Mouse (Mus musculus) lung, postnatal 36 days (tissue): Measurements from ENCODE around the gene Cep164.
"Not testable (repeated sequence)": the region's sequence is repeated elsewhere in the genome, so short reads cannot be mapped to it uniquely, and the experiment has no call there.

Experiments
- DNase-seq: peaks from one replicate; pipeline ENCODE4 v3.0.0; 2022; ENCODE audit warnings: mixed read lengths

Cep164 gene

DNA sequence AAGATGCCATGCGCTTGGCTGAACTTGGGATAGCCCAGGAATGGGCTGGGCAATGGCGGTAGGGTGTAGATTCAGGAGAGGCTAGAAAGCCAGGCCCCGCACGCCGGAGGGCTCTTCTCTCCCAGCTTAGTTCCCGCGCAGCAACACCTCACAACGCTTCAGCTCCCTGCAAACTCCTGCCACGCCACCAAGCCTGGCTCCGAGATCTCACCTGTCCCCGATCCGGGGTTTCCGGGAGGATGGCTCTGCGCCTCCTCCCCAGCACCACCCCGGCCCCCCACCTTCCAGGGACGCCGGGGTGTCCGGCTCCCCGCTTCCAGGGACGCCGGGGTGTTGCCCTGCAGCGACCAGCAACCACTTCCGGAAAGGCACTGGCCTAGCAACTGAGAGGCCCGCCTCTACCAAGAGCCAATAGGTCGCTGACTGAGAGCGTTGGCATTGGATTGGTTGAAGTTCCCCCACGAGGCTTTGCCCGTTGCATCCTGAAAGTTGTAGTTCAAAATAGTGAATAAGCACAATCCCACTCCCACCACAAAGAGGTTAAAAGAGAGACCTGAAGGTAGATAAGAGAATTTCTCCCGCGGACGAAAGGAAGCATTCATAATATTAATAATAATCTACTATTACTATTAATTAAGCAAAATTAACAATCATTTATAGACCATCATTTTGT lies at the start of gene Cep164:
Cep164 (minus strand) TSS at position 401 of the 673 bp plus-strand sequence.
- peak; percentile 95 for DNase-seq

DNA sequence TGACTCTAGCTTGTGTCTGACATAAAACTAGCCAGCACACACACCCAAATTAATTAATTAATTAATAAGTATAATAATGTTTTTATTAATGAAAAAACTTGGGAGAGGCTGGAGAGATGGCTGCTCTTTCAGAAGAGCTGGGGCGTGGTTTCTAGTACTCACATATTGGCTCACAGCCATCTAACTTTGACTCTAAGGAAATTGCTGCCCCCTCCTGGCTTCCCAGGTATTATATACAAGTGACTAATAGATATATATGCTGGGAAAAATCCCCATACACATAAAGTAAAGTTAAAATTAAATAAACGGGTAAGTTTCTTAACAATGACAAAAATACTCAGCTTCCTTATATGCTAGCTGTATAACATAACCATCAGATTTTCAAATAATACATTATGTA lies 49.4 kb upstream of the Cep164 start:
- DNase-seq, result peak; percentile 88

DNA sequence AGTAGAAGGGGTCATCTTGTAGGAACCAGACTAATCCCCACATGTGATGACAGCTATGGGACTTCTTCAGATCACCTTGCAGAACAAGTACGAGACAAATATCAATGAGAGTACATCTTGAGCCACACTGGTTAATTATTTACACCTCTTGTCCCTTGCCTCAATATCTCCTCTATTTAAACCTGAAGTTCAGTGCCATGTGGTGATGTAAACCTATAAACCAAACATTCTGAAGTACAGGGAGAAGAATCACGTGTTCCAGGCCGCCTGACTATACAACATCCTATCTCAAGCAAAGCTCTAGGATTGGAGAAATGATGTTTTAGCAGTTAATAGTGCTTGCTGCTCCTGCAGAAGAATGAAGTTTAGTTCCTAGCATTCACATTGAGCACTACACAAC lies 41.8 kb upstream of the Cep164 start:
- no peak for DNase-seq

DNA sequence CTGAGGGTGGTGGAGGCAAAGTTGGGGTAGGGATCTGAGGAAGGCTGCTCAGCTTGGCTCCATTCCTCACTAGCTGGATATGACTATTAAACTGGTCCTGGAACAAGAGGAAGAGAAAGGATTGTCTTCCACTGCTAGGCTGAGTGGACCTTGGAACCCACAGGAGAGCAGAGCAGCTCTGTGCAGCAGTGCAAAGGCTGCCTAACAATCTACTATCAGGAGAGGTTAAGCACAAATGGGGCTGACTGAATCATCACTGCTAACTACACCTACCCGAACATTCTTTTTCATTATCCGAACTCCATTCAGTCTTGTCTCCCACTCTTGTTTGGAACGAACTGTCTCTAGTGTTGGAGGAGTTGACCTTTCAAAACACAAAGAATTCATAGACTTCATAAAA lies 40.7 kb upstream of the Cep164 start:
- DNase-seq, result no peak

DNA sequence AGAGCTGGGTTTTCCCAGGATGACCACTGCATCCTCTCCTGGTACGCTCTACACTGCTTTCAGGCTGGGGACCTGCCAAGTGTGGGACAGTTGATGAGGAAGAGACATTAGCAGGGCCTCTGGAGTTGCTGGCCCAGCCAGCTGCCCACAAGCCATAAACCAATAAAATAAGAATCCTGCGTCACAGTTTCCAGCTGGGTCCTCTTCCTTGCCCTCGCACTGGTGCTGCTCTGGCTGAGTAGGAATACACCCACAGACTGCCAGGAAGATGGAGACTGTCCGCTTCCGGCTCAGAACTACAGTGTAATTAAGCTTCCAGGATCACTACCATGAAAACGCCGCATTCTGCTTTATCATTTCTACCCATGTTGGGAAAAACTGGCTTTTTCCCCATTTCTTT lies 33.3 kb upstream of the Cep164 start:
- DNase-seq, result no peak

DNA sequence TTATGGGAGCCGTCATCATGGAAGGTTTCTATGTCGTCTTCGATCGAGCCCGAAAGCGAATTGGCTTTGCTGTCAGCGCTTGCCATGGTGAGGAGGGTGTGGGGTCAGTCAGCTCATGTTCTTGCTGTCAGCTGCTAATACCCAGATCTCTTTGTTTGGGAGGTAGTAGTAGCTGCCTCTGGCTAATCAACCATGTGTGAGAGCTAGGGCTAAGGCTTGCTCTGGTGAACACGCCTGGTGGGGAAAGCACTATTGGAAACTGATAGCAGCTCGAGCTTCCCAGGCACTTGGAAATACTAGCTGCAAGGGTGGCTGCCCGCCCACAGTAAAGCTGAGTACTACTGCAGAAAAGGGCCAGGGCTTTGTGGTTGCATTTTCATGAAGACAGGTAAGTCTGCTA lies 30.9 kb upstream of the Cep164 start:
- DNase-seq, result no peak

DNA sequence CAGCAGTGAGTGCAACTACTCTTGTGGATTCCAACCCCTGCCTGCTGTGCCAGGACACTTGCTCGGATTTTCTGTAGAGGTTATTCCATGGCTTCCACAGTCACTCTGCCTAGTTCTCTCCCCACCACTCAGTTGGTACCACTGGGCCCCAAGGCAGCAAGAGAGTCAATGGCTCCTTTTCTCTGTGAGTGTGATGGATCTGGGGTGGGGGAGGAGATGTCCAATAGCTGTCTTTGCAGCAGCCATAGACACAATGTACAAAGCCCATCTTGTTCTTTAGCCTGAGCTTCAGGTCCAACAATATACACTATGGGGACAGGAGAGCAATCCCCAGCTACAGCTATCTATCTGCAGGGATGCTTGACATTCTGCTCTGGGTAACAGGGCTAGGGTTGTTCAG lies 25.6 kb upstream of the Cep164 start:
- DNase-seq, result no peak

DNA sequence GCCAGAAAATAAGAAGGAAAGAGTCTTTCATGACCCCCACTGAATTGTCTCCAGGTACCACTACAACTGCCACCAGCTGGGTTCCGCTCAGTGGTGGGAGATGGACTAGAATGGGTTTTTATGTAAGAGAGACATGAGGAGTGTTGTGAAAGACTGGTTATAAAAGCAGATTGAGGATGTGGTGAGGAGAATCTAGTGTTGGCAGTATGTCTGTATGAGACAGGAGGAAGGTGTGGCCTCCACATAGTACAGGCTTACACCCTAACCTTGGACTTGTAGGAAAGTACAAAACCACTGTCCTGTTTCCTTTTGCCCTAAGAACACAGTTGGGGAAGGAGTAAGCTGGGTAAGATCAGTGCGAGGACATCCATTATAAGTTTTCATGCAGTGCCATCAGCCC lies 25.2 kb upstream of the Cep164 start:
- DNase-seq, result no peak

DNA sequence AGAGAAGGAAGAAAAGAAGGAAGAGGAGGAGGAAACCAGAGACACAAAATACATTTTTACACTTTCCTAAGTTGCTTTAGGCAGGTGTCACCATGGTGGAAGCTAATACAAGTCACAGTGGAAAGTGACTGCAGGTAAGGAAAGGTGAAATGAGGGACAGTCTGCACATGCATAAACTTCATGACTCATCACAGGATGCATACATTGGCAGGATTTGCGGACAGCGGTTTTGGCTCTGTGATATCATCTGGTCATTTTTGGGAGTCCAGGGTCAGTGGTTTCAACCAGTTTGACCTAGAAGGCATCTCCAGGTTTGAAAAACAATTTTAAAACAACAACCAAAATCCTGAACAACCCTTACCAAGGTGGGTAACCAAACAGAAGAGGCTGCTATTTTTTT lies 23.3 kb upstream of the Cep164 start:
- DNase-seq, result no peak

DNA sequence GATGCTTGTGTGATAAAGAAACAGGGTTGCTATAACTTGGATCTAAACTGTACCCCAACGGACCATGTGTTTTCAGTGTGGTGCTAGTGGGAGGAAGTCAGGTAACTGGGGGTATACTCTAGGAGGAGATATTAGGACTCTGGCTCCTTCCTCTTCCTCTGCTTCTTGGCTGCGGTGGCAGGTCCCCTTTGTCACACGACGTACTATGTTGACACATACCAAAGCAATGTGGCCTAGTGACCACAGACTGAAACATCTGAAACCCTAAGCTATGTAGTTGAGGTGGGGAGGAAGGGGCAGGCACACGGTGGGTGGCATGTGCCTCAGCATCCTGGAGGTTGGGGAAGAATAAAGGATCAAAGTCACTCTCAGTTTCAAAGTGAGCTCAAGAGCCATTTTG lies 22.8 kb upstream of the Cep164 start:
- DNase-seq, result no peak

DNA sequence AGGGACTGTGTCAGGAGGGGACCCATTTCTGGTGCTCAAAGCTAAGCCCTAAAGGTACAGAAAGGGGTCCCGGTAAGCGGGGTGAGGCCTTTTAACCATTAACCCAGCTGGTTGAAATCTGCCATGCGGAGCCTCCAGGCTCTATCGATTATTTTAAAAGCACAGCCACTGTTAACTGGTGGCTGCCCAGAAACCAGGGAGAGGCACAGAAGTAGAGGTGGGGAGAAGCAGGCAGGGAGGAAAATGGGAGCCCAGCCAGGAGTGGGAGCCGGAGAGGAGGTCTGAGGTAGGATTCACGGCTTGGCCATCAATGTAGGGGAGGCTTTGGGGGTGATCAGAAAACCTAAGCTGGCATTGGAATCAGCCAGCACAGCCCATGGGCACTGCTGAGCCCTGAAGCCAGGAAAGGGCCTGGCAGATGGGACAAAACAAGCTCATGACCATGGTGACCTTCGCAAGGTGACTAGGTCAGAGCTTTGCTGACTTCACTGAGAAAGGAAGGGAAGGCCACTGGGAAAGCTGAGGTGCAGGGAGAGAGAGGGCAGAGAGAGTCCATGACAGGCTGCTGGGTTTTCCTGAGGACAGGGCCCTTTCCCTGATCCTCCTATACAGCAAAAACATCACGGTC lies 22.2 kb upstream of the Cep164 start:
- DNase-seq, result no peak

DNA sequence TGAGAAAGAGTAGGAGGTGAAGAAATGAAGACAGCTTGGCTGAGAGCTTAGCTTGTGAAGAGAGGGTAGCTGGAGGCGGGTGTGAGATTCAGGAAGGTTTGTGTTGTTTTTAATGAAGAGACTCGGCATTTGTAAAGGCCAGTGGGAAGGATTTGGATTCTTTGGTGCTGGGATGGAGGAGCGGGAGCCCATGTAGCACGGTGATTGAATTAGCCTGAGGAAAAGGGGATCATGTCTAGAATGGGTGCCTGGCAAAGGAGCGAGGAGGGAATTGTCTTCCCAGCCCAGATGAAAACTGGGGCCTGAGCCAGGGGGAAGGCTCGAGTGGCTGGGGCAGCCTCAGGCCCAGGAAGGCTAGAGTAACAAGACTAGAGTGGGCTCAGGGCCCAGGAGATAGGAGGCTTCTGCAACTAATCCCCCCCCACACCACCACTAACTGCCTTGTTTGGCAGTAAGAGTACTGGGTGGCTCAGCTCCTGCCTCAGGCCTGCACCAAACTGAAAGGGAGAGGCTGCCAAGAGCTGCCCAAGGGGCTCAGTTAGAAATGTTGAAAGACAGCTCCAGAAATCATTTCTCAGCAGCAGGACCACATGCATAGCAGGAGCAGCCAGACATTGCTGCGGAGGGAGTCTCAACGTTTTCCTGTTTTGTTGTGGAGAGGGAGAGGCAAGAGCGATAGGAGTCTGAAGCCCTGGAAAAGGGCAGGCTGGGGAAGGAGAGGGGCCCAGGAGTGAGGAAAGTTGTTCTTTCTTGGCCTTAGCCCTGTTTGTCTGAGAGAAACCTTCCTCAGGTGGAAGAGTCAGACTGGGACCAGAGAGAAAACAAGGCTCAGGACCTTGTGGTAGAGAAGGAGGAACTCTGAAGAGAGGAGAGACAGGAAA lies 21.3 kb upstream of the Cep164 start:
- peak; percentile 32 for DNase-seq

DNA sequence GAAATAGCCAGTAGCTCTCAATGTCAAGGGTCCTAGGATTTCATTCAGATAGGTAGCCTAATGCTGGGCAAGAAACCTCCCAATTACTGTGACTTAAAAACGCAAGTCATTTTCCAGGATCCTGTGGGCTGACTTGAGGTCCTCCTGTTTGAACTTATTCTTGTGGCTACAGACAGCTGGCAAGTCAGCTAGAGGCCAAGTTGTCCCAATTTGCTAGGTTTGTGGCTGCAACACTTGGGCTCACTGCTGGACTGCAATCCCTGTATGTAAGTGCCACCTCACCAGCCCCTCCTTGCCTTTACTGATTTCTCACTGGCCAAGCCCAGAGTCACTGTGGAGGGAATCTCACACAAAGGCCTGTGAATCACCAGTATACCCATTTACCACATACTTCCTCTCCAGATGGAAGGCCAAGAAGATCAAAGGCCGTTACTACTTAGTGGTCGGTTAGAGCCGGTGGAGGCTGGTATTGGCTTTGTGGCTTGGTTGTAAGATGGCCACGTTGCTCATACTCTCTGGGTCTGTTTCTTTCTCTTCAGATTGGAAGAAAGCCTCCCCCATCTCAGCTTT lies 18.5 kb upstream of the Cep164 start:
- DNase-seq, result no peak

DNA sequence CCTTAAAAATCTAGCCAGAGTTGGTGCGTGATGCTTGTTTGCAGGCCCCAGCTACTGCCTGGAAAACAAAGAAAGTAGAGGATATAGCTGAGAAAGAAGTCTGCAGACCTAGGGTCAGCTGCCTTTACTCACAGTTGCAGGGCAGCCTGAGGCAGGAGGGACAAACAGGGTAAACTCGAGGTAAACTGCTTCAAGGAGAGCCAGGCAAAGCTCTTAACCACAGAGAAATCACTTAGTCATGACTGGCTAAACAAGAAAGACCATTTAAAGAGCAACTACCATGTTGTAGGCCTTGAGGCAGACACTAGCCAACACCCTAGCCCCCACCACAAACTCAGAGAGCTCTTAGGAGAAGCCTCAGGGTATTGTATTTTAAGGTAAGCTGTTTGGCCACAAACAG lies 17.7 kb upstream of the Cep164 start:
- DNase-seq, result not testable (repeated sequence)

DNA sequence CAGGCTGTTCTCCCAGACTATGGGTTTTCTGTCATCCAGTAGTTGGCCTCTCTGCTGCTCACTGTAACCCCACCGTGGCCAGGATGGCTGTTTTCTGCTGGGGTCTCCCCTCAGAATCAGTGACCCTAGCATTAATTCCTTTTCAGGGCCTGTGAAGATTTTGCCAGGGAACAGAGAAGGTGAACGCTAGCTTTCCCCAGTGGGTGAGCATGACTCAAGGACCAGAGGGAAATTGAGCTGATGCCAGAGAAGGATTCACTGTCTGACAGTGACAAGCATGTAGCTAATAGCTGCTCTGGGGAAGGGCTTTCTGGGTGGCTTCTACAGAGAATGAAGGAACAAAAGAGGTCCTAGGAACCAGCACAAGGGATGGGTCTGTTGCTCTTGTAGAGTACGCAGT lies 17.1 kb upstream of the Cep164 start:
- no peak for DNase-seq

DNA sequence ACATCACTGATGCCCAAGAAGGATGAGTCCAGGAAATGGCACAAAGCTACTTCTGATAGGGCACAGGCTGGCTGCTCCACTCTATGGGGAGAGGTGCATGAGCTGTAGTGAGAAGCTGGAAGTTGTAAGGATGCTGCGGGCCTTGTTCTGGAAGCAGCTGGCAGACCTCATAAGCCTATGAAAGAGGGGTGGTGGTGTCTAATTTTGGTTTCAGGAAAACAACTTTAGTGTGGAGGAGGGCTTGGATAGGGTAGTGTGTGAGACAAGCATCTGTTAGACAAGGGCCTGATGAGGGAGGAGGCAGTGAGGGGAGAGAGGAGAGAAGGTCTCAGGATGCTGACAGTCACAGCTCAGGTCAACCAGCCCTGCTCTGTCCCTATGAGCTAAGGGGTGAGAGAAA lies 15.3 kb upstream of the Cep164 start:
- DNase-seq, result no peak

DNA sequence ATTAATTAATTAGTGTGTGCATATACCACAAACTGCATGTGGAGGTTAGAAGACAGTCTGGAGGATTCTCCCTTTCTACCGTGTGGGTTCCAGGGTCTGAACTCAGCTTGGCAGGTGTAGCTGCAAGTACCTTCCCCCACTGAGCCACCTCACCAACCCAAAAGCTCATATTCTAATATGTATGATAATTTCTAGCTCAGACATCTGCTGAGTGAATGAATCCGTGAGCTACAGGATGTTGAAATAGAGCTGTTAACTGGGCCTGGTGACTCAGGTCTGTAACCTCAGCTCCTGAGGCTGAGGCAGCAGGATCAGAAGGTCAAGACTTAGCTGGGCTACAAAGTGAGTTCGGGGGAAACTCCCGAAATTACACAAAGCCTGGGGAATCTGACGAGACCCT lies 14.5 kb upstream of the Cep164 start:
- DNase-seq, result no peak

DNA sequence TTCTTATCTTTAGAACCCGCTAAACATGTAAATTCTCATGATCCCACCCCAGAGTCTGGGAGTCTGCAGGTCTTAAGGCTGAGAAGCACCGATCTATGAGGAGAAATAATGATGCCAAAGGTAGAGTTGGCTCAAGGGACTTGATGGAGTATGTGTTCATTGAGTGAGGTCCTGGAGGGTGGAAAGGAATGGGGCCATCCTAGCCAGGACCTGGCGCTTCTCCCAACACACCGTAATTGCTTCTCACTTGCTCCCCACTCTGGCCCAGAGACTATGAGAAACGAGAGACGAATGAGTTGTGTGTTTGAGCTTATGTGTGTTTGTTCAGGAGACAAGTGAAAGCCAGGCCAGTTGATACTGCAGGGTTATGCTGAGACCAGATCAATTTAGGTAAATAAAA lies 13.0 kb upstream of the Cep164 start:
- no peak for DNase-seq

DNA sequence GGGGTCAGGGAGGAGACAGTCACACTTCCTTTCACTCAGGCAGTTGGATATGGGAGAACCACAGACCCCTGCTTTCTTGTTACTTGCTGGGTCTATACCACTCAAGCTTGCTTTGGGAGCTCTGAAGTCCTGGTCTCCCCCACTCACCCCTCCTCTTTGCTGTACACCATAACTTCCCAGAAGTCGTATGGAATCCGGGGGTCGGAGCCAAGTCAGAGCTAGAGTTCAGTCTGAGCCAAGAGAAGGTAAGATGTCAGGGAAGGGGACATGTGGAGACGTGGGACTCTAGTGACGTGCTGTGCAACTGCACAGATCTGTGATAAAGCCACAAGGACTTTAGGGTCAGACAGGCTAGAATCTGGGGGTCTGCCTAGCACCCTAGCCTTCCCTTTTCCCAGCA lies 11.8 kb upstream of the Cep164 start:
- DNase-seq, result no peak

DNA sequence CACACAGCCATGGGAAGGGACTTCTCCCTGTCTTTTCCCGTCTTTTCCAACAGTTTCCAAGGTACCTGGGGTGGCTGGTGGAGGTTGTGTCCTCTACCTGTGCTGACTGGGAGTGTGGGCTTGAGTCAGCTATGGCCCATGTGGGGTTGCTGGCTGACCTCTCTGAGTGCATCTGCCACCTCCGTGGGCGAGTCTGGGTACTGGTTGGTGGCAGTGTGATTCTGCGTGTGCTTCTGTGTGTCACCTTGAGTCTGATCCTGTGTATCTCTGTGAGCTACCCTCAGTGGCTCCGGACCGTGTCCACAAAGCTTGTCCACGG lies 11.4 kb upstream of the Cep164 start:
- DNase-seq, result no peak

DNA sequence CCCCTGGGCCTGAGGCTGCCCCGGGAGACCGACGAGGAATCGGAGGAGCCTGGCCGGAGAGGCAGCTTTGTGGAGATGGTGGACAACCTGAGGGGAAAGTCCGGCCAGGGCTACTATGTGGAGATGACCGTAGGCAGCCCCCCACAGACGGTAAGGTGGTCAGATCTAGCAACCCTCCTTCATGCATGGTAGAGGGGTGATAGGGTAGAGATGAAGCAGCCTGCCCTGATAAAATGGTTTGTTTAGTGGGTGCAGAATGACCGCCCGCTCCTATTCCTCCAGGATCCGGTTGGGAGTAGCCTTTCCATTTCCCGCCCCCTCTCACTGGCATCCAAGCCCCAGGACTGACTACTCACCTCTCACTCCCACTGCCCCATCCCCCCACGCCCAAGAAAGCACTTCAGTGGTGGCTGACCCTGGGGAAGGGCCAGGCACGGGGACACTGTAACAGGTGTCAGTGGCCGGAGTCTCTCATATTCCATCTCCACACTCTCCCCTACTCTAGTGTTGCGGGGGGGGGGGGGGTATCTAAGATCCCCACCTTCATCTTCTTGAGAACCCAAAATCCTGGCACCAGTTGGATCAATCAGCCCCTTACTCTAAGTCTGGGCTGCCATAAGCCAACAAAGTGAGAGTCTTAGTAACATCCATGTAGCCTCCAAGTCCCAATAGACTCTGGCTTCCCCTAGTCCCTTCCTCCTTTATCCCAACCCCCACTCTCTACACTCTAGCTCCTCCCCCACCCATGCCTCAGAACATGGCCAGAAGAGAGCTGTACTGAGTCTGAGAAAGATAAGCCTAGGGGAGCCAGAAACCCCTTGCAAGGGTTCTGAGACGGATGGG lies 10.9 kb upstream of the Cep164 start:
- DNase-seq, result peak; percentile 27

DNA sequence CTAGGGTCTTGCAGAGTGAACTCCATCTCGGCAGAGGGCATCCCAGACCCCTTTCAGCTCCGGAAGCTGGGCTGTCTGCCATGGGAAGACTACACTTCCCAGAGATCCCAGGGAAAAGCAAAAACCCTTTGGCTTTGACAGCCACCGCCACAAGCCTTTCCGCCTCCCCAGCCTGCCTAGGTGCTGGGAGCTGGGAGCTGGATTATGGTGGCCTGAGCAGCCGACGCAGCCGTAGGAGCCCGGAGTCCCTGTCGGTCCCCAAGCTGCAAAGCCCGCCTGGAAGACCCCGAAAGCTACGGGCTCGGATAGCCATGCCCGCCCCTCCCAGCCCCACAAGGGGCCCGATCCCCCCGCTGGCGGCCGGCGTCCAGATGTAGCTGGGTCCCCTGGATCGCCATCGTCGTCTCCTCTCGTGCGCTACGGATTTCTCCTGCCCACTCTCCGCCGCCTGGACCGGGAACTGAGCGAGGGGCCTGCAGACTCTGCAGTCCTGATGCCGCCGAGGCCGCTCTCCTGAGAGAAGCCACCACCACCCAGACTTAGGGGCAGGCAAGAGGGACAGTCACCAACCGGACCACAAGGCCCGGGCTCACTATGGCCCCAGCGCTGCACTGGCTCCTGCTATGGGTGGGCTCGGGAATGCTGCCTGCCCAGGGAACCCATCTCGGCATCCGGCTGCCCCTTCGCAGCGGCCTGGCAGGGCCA lies 10.1 kb upstream of the Cep164 start, which contains the start of gene Bace1:
Bace1 (plus strand) TSS at position 147 of the 705 bp plus-strand sequence.
- peak; percentile 81 for DNase-seq
